Mouse (Mus musculus): ENCODE results near the gene Gatd1. TPM values are rescaled to one million over a fixed set of nuclear protein-coding genes. Genes with fewer than 3 reads are reported as not detected.
"Not testable (repeated sequence)": the region's sequence is repeated elsewhere in the genome, so short reads cannot be mapped to it uniquely, and the experiment has no call there.

Gene Gatd1
- polyA plus RNA-seq, 1 experiment from 2014 or later = 41.7 TPM

DNA sequence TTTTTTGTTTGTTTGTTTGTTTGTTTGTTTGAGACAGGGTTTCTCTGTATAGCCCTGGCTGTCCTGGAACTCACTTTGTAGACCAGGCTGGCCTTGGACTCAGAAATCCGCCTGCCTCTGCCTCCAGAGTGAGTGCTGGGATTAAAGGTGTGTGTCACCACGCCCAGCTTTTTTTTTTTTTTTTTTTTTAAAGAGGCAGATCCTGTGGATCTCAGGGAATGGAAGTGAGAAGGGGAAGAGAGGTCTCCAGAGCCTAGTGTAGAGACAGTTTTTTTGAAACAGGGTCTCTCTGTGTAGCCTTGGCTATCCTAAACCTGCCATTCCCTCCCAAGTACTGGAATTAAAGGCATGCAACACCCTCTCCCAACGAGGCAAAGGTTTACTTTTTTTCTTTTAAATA lies 32.4 kb upstream of the Gatd1 start:
- not testable (repeated sequence) for ATAC-seq; H3K9ac ChIP-seq (ENCODE audit: low read length); H3K9me3 ChIP-seq (replicated peaks; ENCODE audit: control insufficient read depth, low read length); H3K27me3 ChIP-seq (replicated peaks; ENCODE audit: control insufficient read depth, insufficient read depth, low read length); DNase-seq (ENCODE audit: low spot score); H3K4me3 ChIP-seq (ENCODE audit: low read depth, low read length); H3K27ac ChIP-seq (ENCODE audit: low read depth, low read length)
- Histone ChIP-seq H3K4me1 (ENCODE audit: control insufficient read depth, insufficient read depth, low read length) (peaks cover 22% of the 10 kb centered on the region), H3K4me2 (ENCODE audit: low read length) (peak overlapping the region; percentile 87), H3K36me3 (ENCODE audit: control insufficient read depth, insufficient read depth, low read length) (peaks cover 22% of the 10 kb centered on the region)
- 84% methylated on average over 3 of the region's 3 CpGs for whole genome bisulfite sequencing

DNA sequence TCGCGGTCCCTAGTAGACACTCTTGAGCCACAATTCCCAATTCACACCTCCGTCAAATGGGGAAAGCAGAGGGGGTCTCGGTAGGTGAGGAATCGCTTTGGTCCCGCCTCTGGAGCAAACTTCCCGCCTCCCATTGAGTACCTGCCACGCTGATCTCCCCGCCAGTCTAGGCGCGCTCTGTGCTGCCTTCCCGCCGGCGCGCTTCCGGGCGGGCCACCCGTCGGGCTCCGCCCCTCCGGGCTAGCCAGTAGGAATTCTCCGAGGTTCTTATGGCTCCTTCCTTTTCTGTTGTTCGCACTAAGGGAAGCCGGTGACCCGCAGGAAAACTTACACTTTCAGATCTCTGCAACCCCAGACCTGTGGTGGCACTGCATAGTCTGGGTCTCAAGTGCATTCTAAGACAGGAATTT lies 29.9 kb upstream of the Gatd1 start, which contains the start of gene Pidd1:
Pidd1 (minus strand) TSS at position 198 of the 410 bp plus-strand sequence.
- DNase-seq (ENCODE audit: low spot score) (peak; percentile 81), ATAC-seq (peak; percentile 54)
- peak within 1 kb of the TSS; percentile 66 for H3K9ac ChIP-seq (ENCODE audit: low read length)
- 0 out of 2 replicates have a peak, but pooled peaks cover 2% of the 10 kb centered on the region for H3K27me3 ChIP-seq (replicated peaks; ENCODE audit: control insufficient read depth, insufficient read depth, low read length)
- under 1% methylated on average over 25 of the region's 25 CpGs for WGBS
- H3K4me3 ChIP-seq (ENCODE audit: low read depth, low read length) = peak within 1 kb of the TSS; percentile 35
- peaks cover 20% of the 10 kb centered on the region for H3K36me3 ChIP-seq (ENCODE audit: control insufficient read depth, insufficient read depth, low read length)
- H3K4me2 ChIP-seq (ENCODE audit: low read length) = peak within 1 kb of the TSS; percentile 73
- peak within 1 kb of the TSS; percentile 27; the same call in 1 of the 2 replicates for H3K27ac ChIP-seq (ENCODE audit: low read depth, low read length)
- H3K4me1 ChIP-seq (ENCODE audit: control insufficient read depth, insufficient read depth, low read length) = peaks cover 21% of the 10 kb centered on the region
- H3K9me3 ChIP-seq (replicated peaks; ENCODE audit: control insufficient read depth, low read length) = no peaks in the 10 kb centered on the region

DNA sequence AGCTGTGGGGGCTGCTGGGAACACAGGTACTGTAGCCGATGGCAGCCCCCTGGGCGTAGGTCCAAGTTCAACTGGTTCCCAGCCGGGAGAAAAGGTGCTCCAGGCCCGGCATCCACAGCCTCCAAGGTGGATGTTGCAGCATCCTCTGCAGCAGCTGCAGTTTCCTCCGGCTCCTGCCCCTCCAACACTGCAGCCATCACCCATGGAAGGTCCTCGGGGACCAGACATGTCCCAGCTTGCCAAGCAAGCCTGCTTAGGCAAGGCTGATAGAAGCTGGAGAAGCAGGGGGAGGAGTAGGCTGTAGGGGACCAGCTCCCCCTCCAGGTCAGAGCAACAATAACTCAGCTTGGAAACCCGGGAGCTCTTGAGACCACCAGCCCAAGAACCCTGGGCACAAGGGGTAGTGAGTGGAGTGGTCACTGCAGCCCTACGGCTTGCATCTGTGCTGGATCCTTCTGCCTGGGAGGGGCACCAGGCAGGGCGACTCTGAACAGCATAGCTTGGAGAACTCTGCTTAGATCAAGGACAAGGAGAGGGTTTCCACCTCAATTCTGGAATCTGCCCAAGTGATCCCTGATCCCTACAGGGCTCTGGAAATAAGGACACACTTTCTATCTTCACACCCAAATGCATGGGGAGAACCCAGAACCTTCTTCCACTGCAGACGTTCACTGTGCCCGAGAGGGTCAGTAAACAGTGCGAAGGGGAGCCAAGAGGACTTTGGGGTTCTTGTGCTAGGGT lies 29.3 kb upstream of the Gatd1 start:
- 17% methylated on average over 12 of the region's 12 CpGs for WGBS
- H3K9ac ChIP-seq (ENCODE audit: low read length) = peak overlapping the region; percentile 66
- peaks cover 20% of the 10 kb centered on the region for H3K36me3 ChIP-seq (ENCODE audit: control insufficient read depth, insufficient read depth, low read length)
- no peak for ATAC-seq
- peak overlapping the region; percentile 73 for H3K4me2 ChIP-seq (ENCODE audit: low read length)
- H3K27ac ChIP-seq (ENCODE audit: low read depth, low read length) = peak overlapping the region; percentile 27; the same call in 1 of the 2 replicates
- peak; percentile 60 for DNase-seq (ENCODE audit: low spot score)
- H3K9me3 ChIP-seq (replicated peaks; ENCODE audit: control insufficient read depth, low read length) = no peaks in the 10 kb centered on the region
- peak overlapping the region; percentile 35 for H3K4me3 ChIP-seq (ENCODE audit: low read depth, low read length)
- 0 out of 2 replicates have a peak, but pooled peaks cover 2% of the 10 kb centered on the region for H3K27me3 ChIP-seq (replicated peaks; ENCODE audit: control insufficient read depth, insufficient read depth, low read length)
- H3K4me1 ChIP-seq (ENCODE audit: control insufficient read depth, insufficient read depth, low read length) = peaks cover 16% of the 10 kb centered on the region

DNA sequence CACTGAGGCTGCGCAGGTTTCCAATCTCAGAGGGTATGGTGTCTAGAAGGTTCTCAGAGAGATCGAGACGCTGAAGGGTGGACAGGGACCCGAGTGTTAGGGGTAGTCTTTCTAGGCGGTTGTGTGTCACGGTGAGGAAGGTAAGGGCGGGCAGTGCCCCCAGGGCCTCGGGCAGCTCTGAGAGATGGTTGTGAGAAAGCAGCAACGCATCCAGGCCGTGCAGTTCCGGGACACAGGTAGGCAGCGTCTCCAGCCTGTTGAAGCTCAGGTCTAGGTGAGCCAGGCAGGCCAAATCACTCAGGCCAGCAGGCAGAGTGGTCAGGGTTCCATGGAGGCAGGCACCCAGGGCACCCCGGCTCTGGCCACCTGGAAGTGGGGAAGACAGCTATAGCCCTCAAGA lies 28.3 kb upstream of the Gatd1 start:
- Histone ChIP-seq H3K4me3 (ENCODE audit: low read depth, low read length) (peak overlapping the region; percentile 0; the same call in 1 of the 2 replicates), H3K27me3 (replicated peaks; ENCODE audit: control insufficient read depth, insufficient read depth, low read length) (0 out of 2 replicates have a peak, but pooled peaks cover 2% of the 10 kb centered on the region), H3K4me1 (ENCODE audit: control insufficient read depth, insufficient read depth, low read length) (peaks cover 14% of the 10 kb centered on the region), H3K4me2 (ENCODE audit: low read length) (peak overlapping the region; percentile 73), H3K36me3 (ENCODE audit: control insufficient read depth, insufficient read depth, low read length) (peaks cover 21% of the 10 kb centered on the region), H3K9me3 (replicated peaks; ENCODE audit: control insufficient read depth, low read length) (no peaks in the 10 kb centered on the region), H3K27ac (ENCODE audit: low read depth, low read length) (no peak overlapping the region), H3K9ac (ENCODE audit: low read length) (peak overlapping the region; percentile 66; the same call in 1 of the 2 replicates)
- whole genome bisulfite sequencing = 92% methylated on average over 13 of the region's 13 CpGs
- no peak for DNase-seq (ENCODE audit: low spot score)
- ATAC-seq = no peak

DNA sequence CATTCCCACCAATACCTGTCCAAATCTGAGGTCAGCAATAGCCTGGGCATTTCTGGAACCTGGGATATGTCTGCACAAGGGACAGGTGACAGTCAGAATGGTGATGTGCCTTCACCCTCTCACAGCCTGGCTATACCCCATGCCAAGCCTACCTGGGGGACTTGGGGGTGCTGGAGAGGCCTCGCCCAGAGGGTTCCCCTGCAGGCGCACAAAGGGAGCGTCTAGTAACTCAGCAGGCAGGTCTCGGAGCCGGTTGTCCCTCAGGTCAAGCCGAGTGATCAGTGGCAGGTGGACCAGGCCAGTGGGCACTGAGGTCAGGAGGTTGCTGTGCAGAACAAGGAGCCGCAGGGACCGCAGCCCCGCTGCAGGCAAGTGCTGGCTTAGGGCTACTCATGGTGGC lies 27.5 kb upstream of the Gatd1 start:
- peaks cover 21% of the 10 kb centered on the region for H3K36me3 ChIP-seq (ENCODE audit: control insufficient read depth, insufficient read depth, low read length)
- H3K9ac ChIP-seq (ENCODE audit: low read length) = no peak overlapping the region
- no peak overlapping the region for H3K27ac ChIP-seq (ENCODE audit: low read depth, low read length)
- 95% methylated on average over 9 of the region's 9 CpGs for WGBS
- ATAC-seq (no peak), DNase-seq (ENCODE audit: low spot score) (no peak)
- peaks cover 15% of the 10 kb centered on the region for H3K4me1 ChIP-seq (ENCODE audit: control insufficient read depth, insufficient read depth, low read length)
- H3K9me3 ChIP-seq (replicated peaks; ENCODE audit: control insufficient read depth, low read length) = no peaks in the 10 kb centered on the region
- H3K27me3 ChIP-seq (replicated peaks; ENCODE audit: control insufficient read depth, insufficient read depth, low read length) = 0 out of 2 replicates have a peak, but pooled peaks cover 2% of the 10 kb centered on the region
- H3K4me3 ChIP-seq (ENCODE audit: low read depth, low read length) = no peak overlapping the region
- no peak overlapping the region for H3K4me2 ChIP-seq (ENCODE audit: low read length)

DNA sequence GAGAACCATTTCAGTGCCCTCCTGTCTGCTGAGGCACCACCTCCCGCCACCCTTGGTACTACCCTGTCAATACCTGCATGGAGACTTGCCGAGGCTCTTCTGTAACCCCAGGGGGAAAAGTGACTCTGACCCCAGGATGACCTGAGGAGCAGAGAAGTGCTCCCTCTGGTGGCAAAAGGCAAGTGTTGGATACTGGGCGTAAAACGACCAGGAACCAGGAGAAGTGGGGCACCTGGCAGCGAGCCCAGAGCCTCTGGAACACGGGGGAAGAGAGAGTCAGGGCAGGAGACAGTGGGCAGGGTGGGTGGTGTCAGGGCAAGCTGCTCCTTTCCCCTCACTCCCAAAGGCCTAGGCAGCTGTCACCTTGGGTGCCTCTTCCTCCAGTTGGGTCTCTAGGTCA lies 26.7 kb upstream of the Gatd1 start:
- Histone ChIP-seq H3K9me3 (replicated peaks; ENCODE audit: control insufficient read depth, low read length) (no peaks in the 10 kb centered on the region), H3K36me3 (ENCODE audit: control insufficient read depth, insufficient read depth, low read length) (peaks cover 21% of the 10 kb centered on the region), H3K4me3 (ENCODE audit: low read depth, low read length) (no peak overlapping the region), H3K27ac (ENCODE audit: low read depth, low read length) (no peak overlapping the region), H3K4me2 (ENCODE audit: low read length) (no peak overlapping the region), H3K4me1 (ENCODE audit: control insufficient read depth, insufficient read depth, low read length) (peaks cover 22% of the 10 kb centered on the region), H3K27me3 (replicated peaks; ENCODE audit: control insufficient read depth, insufficient read depth, low read length) (0 out of 2 replicates have a peak, but pooled peaks cover 2% of the 10 kb centered on the region), H3K9ac (ENCODE audit: low read length) (no peak overlapping the region)
- WGBS = 26% methylated on average over 6 of the region's 6 CpGs
- no peak for ATAC-seq
- DNase-seq (ENCODE audit: low spot score) = peak; percentile 42

DNA sequence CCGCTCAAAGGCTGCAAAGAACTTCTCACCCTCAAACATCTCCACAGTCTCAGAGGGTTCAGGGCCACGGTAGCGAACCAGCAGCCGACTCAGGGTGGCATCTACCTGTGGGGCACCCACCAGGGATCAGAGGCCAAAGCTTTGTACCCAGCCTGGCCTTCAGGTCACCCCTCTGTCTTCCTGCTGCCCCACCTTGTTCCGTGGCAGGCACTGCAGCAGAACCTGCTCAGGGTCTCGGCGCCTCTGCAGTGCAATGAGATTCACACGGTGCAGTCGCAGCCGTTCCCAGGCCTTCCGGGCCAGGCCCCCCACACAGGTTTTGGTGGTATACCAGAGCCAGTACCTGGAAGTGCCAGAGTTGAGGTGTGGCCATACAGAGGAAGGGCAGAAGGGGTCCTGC lies 25.9 kb upstream of the Gatd1 start:
- peaks cover 25% of the 10 kb centered on the region for H3K4me1 ChIP-seq (ENCODE audit: control insufficient read depth, insufficient read depth, low read length)
- ATAC-seq (no peak), DNase-seq (ENCODE audit: low spot score) (no peak)
- no peak overlapping the region for H3K4me3 ChIP-seq (ENCODE audit: low read depth, low read length)
- no peaks in the 10 kb centered on the region for H3K9me3 ChIP-seq (replicated peaks; ENCODE audit: control insufficient read depth, low read length)
- no peak overlapping the region for H3K4me2 ChIP-seq (ENCODE audit: low read length)
- H3K36me3 ChIP-seq (ENCODE audit: control insufficient read depth, insufficient read depth, low read length) = peaks cover 21% of the 10 kb centered on the region
- 0 out of 2 replicates have a peak, but pooled peaks cover under 1% of the 10 kb centered on the region for H3K27me3 ChIP-seq (replicated peaks; ENCODE audit: control insufficient read depth, insufficient read depth, low read length)
- no peak overlapping the region for H3K9ac ChIP-seq (ENCODE audit: low read length)
- 94% methylated on average over 11 of the region's 11 CpGs for WGBS
- no peak overlapping the region for H3K27ac ChIP-seq (ENCODE audit: low read depth, low read length)

DNA sequence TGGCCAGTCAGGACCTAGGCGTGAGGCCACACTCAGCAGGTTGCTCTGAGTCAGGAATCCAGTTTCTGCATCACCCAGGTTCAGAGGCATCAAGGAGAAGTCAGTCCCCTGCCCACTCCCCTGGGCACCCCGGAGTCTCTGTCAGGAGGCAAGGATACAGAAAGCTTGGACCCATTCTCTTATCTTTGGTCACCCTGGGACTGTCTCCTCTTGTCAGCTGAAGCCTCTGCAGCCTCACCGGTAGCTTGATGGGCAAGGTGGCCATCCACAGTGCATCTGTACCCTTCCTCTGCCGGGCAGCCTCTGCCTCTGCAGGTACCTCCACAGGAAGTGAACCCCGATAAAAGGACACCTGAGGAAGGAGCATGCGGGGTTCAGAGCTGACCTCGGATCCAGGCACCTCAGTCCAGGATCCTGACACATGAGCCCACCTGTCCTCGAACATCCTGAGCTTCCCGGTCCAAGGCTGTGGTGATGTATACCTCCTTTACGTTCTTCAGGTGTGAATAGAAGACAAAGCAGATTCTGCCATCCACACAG lies 25.3 kb upstream of the Gatd1 start:
- Histone ChIP-seq H3K4me3 (ENCODE audit: low read depth, low read length) (no peak overlapping the region), H3K9ac (ENCODE audit: low read length) (no peak overlapping the region), H3K27me3 (replicated peaks; ENCODE audit: control insufficient read depth, insufficient read depth, low read length) (no peaks in the 10 kb centered on the region), H3K4me1 (ENCODE audit: control insufficient read depth, insufficient read depth, low read length) (peaks cover 24% of the 10 kb centered on the region), H3K4me2 (ENCODE audit: low read length) (no peak overlapping the region), H3K36me3 (ENCODE audit: control insufficient read depth, insufficient read depth, low read length) (peaks cover 21% of the 10 kb centered on the region), H3K9me3 (replicated peaks; ENCODE audit: control insufficient read depth, low read length) (no peaks in the 10 kb centered on the region), H3K27ac (ENCODE audit: low read depth, low read length) (no peak overlapping the region)
- ATAC-seq = no peak
- WGBS = 96% methylated on average over 10 of the region's 10 CpGs
- DNase-seq (ENCODE audit: low spot score) = no peak

Data from forebrain, embryonic 14.5 days (tissue).